Mouse (Mus musculus) intestine, embryonic 15.5 days (tissue): ENCODE results near the gene Flt1. TPM values are rescaled to one million over a fixed set of nuclear protein-coding genes. Genes with fewer than 3 reads are reported as not detected.

Experiments
- ATAC-seq: fragments of 200-750 bp; cut with Nextera tagmentation; 2 replicates; pipeline ENCODE4 v1.8.0; 2017; ENCODE audit warnings: moderate TSS enrichment, moderate library complexity
- H3K27ac ChIP-seq: fragments of 300-500 bp; sonication (generic); 2 replicates; pipeline ENCODE4 v1.5.1; 2015; ENCODE audit warnings: mild to moderate bottlenecking, inconsistent platforms
- H3K27me3 ChIP-seq: fragments of 300-500 bp; sonication (generic); replicated peaks from 2 replicates; pipeline ENCODE4 v1.6.1; 2015; ENCODE audit warnings: inconsistent platforms
- H3K36me3 ChIP-seq: fragments of 300-500 bp; sonication (generic); 2 replicates; pipeline ENCODE4 v1.6.1; 2015; ENCODE audit warnings: inconsistent platforms
- H3K4me1 ChIP-seq: fragments of 300-500 bp; sonication (generic); replicated peaks from 2 replicates; pipeline ENCODE4 v1.6.1; 2015; ENCODE audit warnings: inconsistent platforms
- H3K4me2 ChIP-seq: fragments of 300-500 bp; sonication (generic); replicated peaks from 2 replicates; pipeline ENCODE4 v1.6.1; 2015; ENCODE audit warnings: mild to moderate bottlenecking, inconsistent platforms
- H3K4me3 ChIP-seq: fragments of 300-500 bp; sonication (generic); replicated peaks from 2 replicates; pipeline ENCODE4 v1.5.1; 2015; ENCODE audit warnings: inconsistent platforms
- H3K9ac ChIP-seq: fragments of 300-500 bp; sonication (generic); 2 replicates; pipeline ENCODE4 v1.6.1; 2015; ENCODE audit warnings: inconsistent platforms
- H3K9me3 ChIP-seq: fragments of 300-500 bp; sonication (generic); 2 replicates; pipeline ENCODE4 v1.6.1; 2016; ENCODE audit warnings: inconsistent platforms
- WGBS: fragments of 180-500 bp; shearing (Covaris S2); methylation state at CpG from one replicate; pipeline ENCODE4 v1.1.7; 2015; 5-methylcytosine and 5-hydroxymethylcytosine counted together
- polyA plus RNA-seq: library from polyadenylated mRNA; unstranded; fragments of >200 nt; fragmentation: Nextera tagmentation; extraction: Ambion mirVana; gene quantifications from 2 replicates; pipeline ENCODE4 v1.2.1, GENCODE M21; 2015

Gene Flt1
- polyA plus RNA-seq, 1 experiment from 2014 or later = 12.8 TPM

- no peak overlapping the region for H3K4me2 ChIP-seq
- no peaks in the 10 kb centered on the region for H3K36me3 ChIP-seq
- H3K27me3 ChIP-seq = no peaks in the 10 kb centered on the region
- no peak overlapping the region for H3K9ac ChIP-seq
- H3K4me3 ChIP-seq = no peak overlapping the region
- 91% methylated on average over 14 of the region's 14 CpGs for WGBS
- H3K27ac ChIP-seq = no peak overlapping the region
- H3K9me3 ChIP-seq = no peaks in the 10 kb centered on the region
- no peaks in the 10 kb centered on the region for H3K4me1 ChIP-seq
- no peak for ATAC-seq
Observed at GRCm38 (mm10) chr5:147651233-147651632, 74.6 kb downstream of the Flt1 start.

- no peak for ATAC-seq
- Histone ChIP-seq H3K4me1 (no peaks in the 10 kb centered on the region), H3K36me3 (no peaks in the 10 kb centered on the region), H3K4me2 (no peak overlapping the region), H3K4me3 (no peak overlapping the region), H3K9me3 (no peaks in the 10 kb centered on the region), H3K27me3 (no peaks in the 10 kb centered on the region), H3K9ac (no peak overlapping the region), H3K27ac (no peak overlapping the region)
- WGBS = 79% methylated on average over 14 of the region's 14 CpGs
Observed at GRCm38 (mm10) chr5:147646351-147646929, 79.4 kb downstream of the Flt1 start.

- WGBS = 49% methylated on average over 12 of the region's 12 CpGs
Observed at GRCm38 (mm10) chr5:147645001-147645645, 80.7 kb downstream of the Flt1 start.

GRCm38 (mm10) chr5:147641452-147641851 is 84.4 kb downstream of the Flt1 start:
- no peaks in the 10 kb centered on the region for H3K9me3 ChIP-seq
- WGBS = 39% methylated on average over 7 of the region's 7 CpGs
- no peak overlapping the region for H3K4me3 ChIP-seq
- H3K27me3 ChIP-seq = no peaks in the 10 kb centered on the region
- H3K27ac ChIP-seq = no peak overlapping the region
- H3K9ac ChIP-seq = no peak overlapping the region
- H3K4me1 ChIP-seq = no peaks in the 10 kb centered on the region
- H3K4me2 ChIP-seq = no peak overlapping the region
- ATAC-seq = no peak
- no peaks in the 10 kb centered on the region for H3K36me3 ChIP-seq

More at GRCm38 (mm10) chr5:147645001-147645645, 80.7 kb downstream of the Flt1 start:
- H3K4me2 ChIP-seq = no peak overlapping the region
- no peaks in the 10 kb centered on the region for H3K4me1 ChIP-seq
- no peaks in the 10 kb centered on the region for H3K36me3 ChIP-seq
- no peaks in the 10 kb centered on the region for H3K9me3 ChIP-seq
- H3K4me3 ChIP-seq = no peak overlapping the region
- no peak overlapping the region for H3K27ac ChIP-seq
- H3K9ac ChIP-seq = no peak overlapping the region
- peak; percentile 73 for ATAC-seq
- H3K27me3 ChIP-seq = no peaks in the 10 kb centered on the region

- no peaks in the 10 kb centered on the region for H3K4me1 ChIP-seq
- H3K4me3 ChIP-seq = no peak overlapping the region
- 92% methylated on average over 5 of the region's 5 CpGs for WGBS
- no peaks in the 10 kb centered on the region for H3K9me3 ChIP-seq
- no peaks in the 10 kb centered on the region for H3K27me3 ChIP-seq
- H3K36me3 ChIP-seq = no peaks in the 10 kb centered on the region
- no peak overlapping the region for H3K4me2 ChIP-seq
- ATAC-seq = no peak
- H3K9ac ChIP-seq = no peak overlapping the region
- no peak overlapping the region for H3K27ac ChIP-seq
Observed at GRCm38 (mm10) chr5:147639940-147640339, 85.9 kb downstream of the Flt1 start.

- Histone ChIP-seq H3K4me3 (no peak overlapping the region), H3K9me3 (no peaks in the 10 kb centered on the region), H3K4me2 (no peak overlapping the region), H3K4me1 (no peaks in the 10 kb centered on the region), H3K27me3 (no peaks in the 10 kb centered on the region), H3K27ac (no peak overlapping the region), H3K36me3 (no peaks in the 10 kb centered on the region), H3K9ac (no peak overlapping the region)
- no peak for ATAC-seq
- 90% methylated on average over 3 of the region's 3 CpGs for WGBS
Observed at GRCm38 (mm10) chr5:147636676-147637075, 89.1 kb downstream of the Flt1 start.

GRCm38 (mm10) chr5:147635883-147636282 is 89.9 kb downstream of the Flt1 start:
- Histone ChIP-seq H3K4me1 (no peaks in the 10 kb centered on the region), H3K4me2 (no peak overlapping the region), H3K9ac (no peak overlapping the region), H3K4me3 (no peak overlapping the region), H3K27ac (no peak overlapping the region), H3K36me3 (no peaks in the 10 kb centered on the region), H3K27me3 (no peaks in the 10 kb centered on the region), H3K9me3 (no peaks in the 10 kb centered on the region)
- WGBS = 76% methylated on average over 8 of the region's 8 CpGs
- no peak for ATAC-seq

GRCm38 (mm10) chr5:147634016-147634415 is 91.8 kb downstream of the Flt1 start:
- WGBS = 40% methylated on average over 11 of the region's 11 CpGs
- no peak for ATAC-seq
- Histone ChIP-seq H3K36me3 (no peaks in the 10 kb centered on the region), H3K4me3 (no peak overlapping the region), H3K4me1 (no peaks in the 10 kb centered on the region), H3K27ac (no peak overlapping the region), H3K4me2 (0 out of 2 replicates have a peak overlapping the region, but pooled peaks have one; percentile 19), H3K9me3 (no peaks in the 10 kb centered on the region), H3K9ac (no peak overlapping the region), H3K27me3 (no peaks in the 10 kb centered on the region)

- WGBS = 83% methylated on average over 4 of the region's 4 CpGs
- ATAC-seq = no peak
- Histone ChIP-seq H3K36me3 (no peaks in the 10 kb centered on the region), H3K4me1 (no peaks in the 10 kb centered on the region), H3K27me3 (no peaks in the 10 kb centered on the region), H3K27ac (no peak overlapping the region), H3K9ac (no peak overlapping the region), H3K4me2 (no peak overlapping the region), H3K4me3 (no peak overlapping the region), H3K9me3 (no peaks in the 10 kb centered on the region)
Observed at GRCm38 (mm10) chr5:147632716-147633115, 93.1 kb downstream of the Flt1 start.

GRCm38 (mm10) chr5:147630426-147631290 is 95.2 kb downstream of the Flt1 start:
- Histone ChIP-seq H3K36me3 (no peaks in the 10 kb centered on the region), H3K4me1 (no peaks in the 10 kb centered on the region), H3K9ac (no peak overlapping the region), H3K9me3 (no peaks in the 10 kb centered on the region), H3K27me3 (no peaks in the 10 kb centered on the region), H3K27ac (no peak overlapping the region), H3K4me2 (no peak overlapping the region), H3K4me3 (no peak overlapping the region)
- WGBS = 80% methylated on average over 17 of the region's 17 CpGs
- no peak for ATAC-seq

- Histone ChIP-seq H3K9me3 (no peaks in the 10 kb centered on the region), H3K9ac (no peak overlapping the region), H3K27ac (no peak overlapping the region), H3K36me3 (no peaks in the 10 kb centered on the region), H3K4me1 (no peaks in the 10 kb centered on the region), H3K27me3 (no peaks in the 10 kb centered on the region), H3K4me2 (no peak overlapping the region), H3K4me3 (no peak overlapping the region)
- no peak for ATAC-seq
- 63% methylated on average over 2 of the region's 2 CpGs for WGBS
Observed at GRCm38 (mm10) chr5:147626944-147627343, 98.9 kb downstream of the Flt1 start.

- peak overlapping the region; percentile 34; the same call in 1 of the 2 replicates for H3K4me2 ChIP-seq
- H3K36me3 ChIP-seq = no peaks in the 10 kb centered on the region
- ATAC-seq = no peak
- no peaks in the 10 kb centered on the region for H3K9me3 ChIP-seq
- no peaks in the 10 kb centered on the region for H3K27me3 ChIP-seq
- no peak overlapping the region for H3K4me3 ChIP-seq
- 54% methylated on average over 10 of the region's 10 CpGs for WGBS
- peaks cover 4% of the 10 kb centered on the region; the same call in 1 of the 2 replicates for H3K4me1 ChIP-seq
- H3K27ac ChIP-seq = no peak overlapping the region
- H3K9ac ChIP-seq = no peak overlapping the region
Observed at GRCm38 (mm10) chr5:147623747-147624146, 102.1 kb downstream of the Flt1 start.
